Mouse (Mus musculus) megakaryocyte, embryonic 14.5 days (primary cell): Measurements from ENCODE around the gene Cldn4. TPM values are rescaled to one million over a fixed set of nuclear protein-coding genes. Genes with fewer than 3 reads are reported as not detected.

Experiments used
- H3K27me3 ChIP-seq: replicated peaks from 2 replicates; pipeline ENCODE3; 2012; ENCODE audit warnings: inconsistent platforms
- H3K36me3 ChIP-seq: replicated peaks from 2 replicates; pipeline ENCODE3; 2012; ENCODE audit warnings: low read length, inconsistent platforms, mixed read lengths
- H3K4me1 ChIP-seq: 2 replicates; pipeline ENCODE4 v1.6.1; 2012; ENCODE audit warnings: inconsistent platforms
- H3K4me3 ChIP-seq: replicated peaks from 2 replicates; pipeline ENCODE3; 2012; ENCODE audit warnings: moderate library complexity, mild to moderate bottlenecking, inconsistent platforms
- H3K9me3 ChIP-seq: 2 replicates; pipeline ENCODE4 v1.6.1; 2012; ENCODE audit warnings: inconsistent platforms
- FLI1 ChIP-seq: IDR thresholded peaks from 2 replicates; pipeline ENCODE4 v1.6.1; 2012; ENCODE audit warnings: low read length, inconsistent platforms, mixed read lengths
- GATA1 ChIP-seq: IDR thresholded peaks from 3 replicates; pipeline ENCODE4 v1.6.1; 2012; ENCODE audit warnings: mixed read lengths, low read length, inconsistent platforms, borderline replicate concordance
- polyA plus RNA-seq: library from polyadenylated mRNA; stranded (reverse); fragments of >175 nt; gene quantifications from 2 replicates; pipeline ENCODE4 v1.2.3, GENCODE M21; 2012; ENCODE audit warnings: low replicate concordance; ENCODE audit not compliant: insufficient read depth

Cldn4 gene
- polyA plus RNA-seq, 1 experiment: not detected

GRCm38 (mm10) chr5:134933281-134933680, 13.5 kb downstream of the Cldn4 start:
- H3K27me3 ChIP-seq: peaks cover 2% of the 10 kb centered on the region
- TF ChIP-seq GATA1 (no peak), FLI1 (no peak)

GRCm38 (mm10) chr5:134932903-134933276, 13.8 kb downstream of the Cldn4 start:
- Histone ChIP-seq H3K4me1 (peaks cover 63% of the 10 kb centered on the region), H3K36me3 (peaks cover 44% of the 10 kb centered on the region), H3K27me3 (peaks cover 2% of the 10 kb centered on the region), H3K9me3 (no peaks in the 10 kb centered on the region), H3K4me3 (peak overlapping the region; percentile 93)
- TF ChIP-seq FLI1 (no peak), GATA1 (no peak)

More at GRCm38 (mm10) chr5:134933281-134933680, 13.5 kb downstream of the Cldn4 start:
- peaks cover 48% of the 10 kb centered on the region for H3K36me3 ChIP-seq
- H3K9me3 ChIP-seq: no peaks in the 10 kb centered on the region
- H3K4me1 ChIP-seq: peaks cover 64% of the 10 kb centered on the region
- H3K4me3 ChIP-seq: peak overlapping the region; percentile 88

GRCm38 (mm10) chr5:134932179-134932902, 14.4 kb downstream of the Cldn4 start, which contains the start of gene Mettl27:
Mettl27 (plus strand) TSS chr5:134932368.
- TF ChIP-seq FLI1 (no peak), GATA1 (no peak)
- Histone ChIP-seq H3K36me3 (peaks cover 39% of the 10 kb centered on the region), H3K4me1 (peaks cover 59% of the 10 kb centered on the region), H3K4me3 (peak within 1 kb of the TSS; percentile 93), H3K27me3 (peaks cover 2% of the 10 kb centered on the region), H3K9me3 (no peaks in the 10 kb centered on the region)

GRCm38 (mm10) chr5:134929988-134930387, 16.7 kb downstream of the Cldn4 start:
- peaks cover 41% of the 10 kb centered on the region for H3K4me1 ChIP-seq
- H3K4me3 ChIP-seq: no peak overlapping the region
- peaks cover 14% of the 10 kb centered on the region for H3K27me3 ChIP-seq
- H3K36me3 ChIP-seq: peaks cover 17% of the 10 kb centered on the region
- TF ChIP-seq FLI1: no peak
- TF ChIP-seq GATA1: no peak
- H3K9me3 ChIP-seq: no peaks in the 10 kb centered on the region

GRCm38 (mm10) chr5:134926726-134927125, 20.0 kb downstream of the Cldn4 start:
- H3K4me3 ChIP-seq: no peak overlapping the region
- peaks cover 32% of the 10 kb centered on the region for H3K27me3 ChIP-seq
- H3K9me3 ChIP-seq: no peaks in the 10 kb centered on the region
- H3K4me1 ChIP-seq: peaks cover 23% of the 10 kb centered on the region
- no peaks in the 10 kb centered on the region for H3K36me3 ChIP-seq
- no peak for TF ChIP-seq GATA1
- no peak for TF ChIP-seq FLI1

- TF ChIP-seq FLI1 (no peak), GATA1 (no peak)
- Histone ChIP-seq H3K36me3 (no peaks in the 10 kb centered on the region), H3K4me1 (peaks cover 24% of the 10 kb centered on the region)
Measured at GRCm38 (mm10) chr5:134923141-134923540, 23.6 kb downstream of the Cldn4 start.

GRCm38 (mm10) chr5:134921106-134921505, 25.6 kb downstream of the Cldn4 start:
- TF ChIP-seq FLI1: no peak
- TF ChIP-seq GATA1: no peak
- Histone ChIP-seq H3K9me3 (peaks cover 17% of the 10 kb centered on the region), H3K4me1 (peaks cover 26% of the 10 kb centered on the region), H3K4me3 (no peak overlapping the region), H3K27me3 (peaks cover 40% of the 10 kb centered on the region), H3K36me3 (no peaks in the 10 kb centered on the region)

More at GRCm38 (mm10) chr5:134923141-134923540, 23.6 kb downstream of the Cldn4 start:
- Histone ChIP-seq H3K4me3 (no peak overlapping the region), H3K27me3 (peaks cover 45% of the 10 kb centered on the region), H3K9me3 (no peaks in the 10 kb centered on the region; the same call in 1 of the 2 replicates)

- peaks cover 37% of the 10 kb centered on the region for H3K27me3 ChIP-seq
- H3K4me3 ChIP-seq: no peak overlapping the region
- no peaks in the 10 kb centered on the region for H3K36me3 ChIP-seq
- peaks cover 26% of the 10 kb centered on the region for H3K4me1 ChIP-seq
- TF ChIP-seq GATA1 (no peak), FLI1 (no peak)
- peaks cover 17% of the 10 kb centered on the region for H3K9me3 ChIP-seq
Measured at GRCm38 (mm10) chr5:134920106-134920687, 26.5 kb downstream of the Cldn4 start.

- H3K9me3 ChIP-seq: peaks cover 17% of the 10 kb centered on the region
- no peak overlapping the region for H3K4me3 ChIP-seq
- H3K27me3 ChIP-seq: peaks cover 34% of the 10 kb centered on the region
- H3K4me1 ChIP-seq: peaks cover 15% of the 10 kb centered on the region
- TF ChIP-seq GATA1 (no peak), FLI1 (no peak)
- no peaks in the 10 kb centered on the region for H3K36me3 ChIP-seq
Measured at GRCm38 (mm10) chr5:134919097-134919496, 27.6 kb downstream of the Cldn4 start.
